Mouse (Mus musculus): ENCODE data around the gene Ssu2.

The Ssu2 gene

DNA sequence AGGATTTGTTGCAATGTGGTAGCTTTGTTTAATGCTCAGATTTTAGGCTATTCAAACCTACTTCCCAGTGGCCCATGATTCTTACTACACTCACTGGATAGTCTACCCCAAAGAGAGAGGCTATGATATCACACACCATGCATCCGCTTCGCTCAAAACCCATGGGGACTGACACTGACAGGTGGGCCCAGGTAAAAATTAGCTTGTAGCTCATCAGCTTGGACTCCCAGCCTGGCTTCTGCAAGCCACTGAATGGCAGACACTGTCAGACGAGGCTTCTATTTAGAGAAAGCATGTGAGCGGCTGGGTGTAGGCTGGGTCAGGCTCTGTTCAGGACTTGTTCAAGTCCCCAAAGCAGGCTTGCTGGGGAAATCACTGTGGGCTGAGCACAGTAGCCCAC lies 37.4 kb downstream of the Ssu2 start:
- DNase-seq (ENCODE audit: low read depth), result no peak

DNA sequence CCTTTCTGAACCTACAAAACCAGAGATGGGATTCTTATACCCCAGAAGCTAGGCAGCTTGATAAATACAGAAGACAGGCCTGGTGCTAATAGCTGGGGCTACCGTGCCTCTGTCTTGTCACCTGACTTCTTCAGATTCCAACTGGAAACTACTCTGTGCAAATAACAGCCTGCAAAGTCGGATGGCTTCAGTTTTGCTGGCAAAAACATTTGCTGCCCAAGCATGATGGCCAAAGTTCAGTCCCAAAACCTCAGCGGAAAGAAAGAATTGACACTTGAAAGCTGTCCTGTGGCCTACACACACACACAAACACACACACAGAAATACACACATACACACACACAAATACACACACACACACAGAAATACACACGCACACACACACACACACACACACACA lies 48.8 kb downstream of the Ssu2 start:
- no peak for DNase-seq (ENCODE audit: low read depth)

DNA sequence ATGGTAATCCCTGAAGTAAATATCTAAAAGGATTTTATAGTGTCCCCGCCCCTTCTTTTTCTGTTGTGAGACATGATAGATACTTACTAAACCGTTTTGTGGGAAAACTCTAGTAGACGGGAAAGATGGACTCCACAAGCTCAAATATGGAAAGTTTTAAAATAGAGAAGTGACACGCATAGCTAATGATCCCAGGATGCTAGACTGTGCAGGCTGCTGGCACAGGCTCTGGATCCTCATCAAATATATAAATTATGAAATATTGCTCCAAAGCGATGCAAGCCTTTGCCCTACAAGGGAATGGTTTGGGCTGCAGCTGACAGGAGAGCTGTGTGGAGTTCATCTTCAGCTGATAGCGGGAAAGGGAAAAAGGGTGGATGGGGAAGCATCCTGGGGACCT lies 50.2 kb downstream of the Ssu2 start:
- DNase-seq (ENCODE audit: low read depth), result no peak

- DNase-seq (ENCODE audit: low read depth), result no peak
These were observed 53.9 kb downstream of the Ssu2 start for GRCm38 (mm10) chr6:112333930-112334329.

DNA sequence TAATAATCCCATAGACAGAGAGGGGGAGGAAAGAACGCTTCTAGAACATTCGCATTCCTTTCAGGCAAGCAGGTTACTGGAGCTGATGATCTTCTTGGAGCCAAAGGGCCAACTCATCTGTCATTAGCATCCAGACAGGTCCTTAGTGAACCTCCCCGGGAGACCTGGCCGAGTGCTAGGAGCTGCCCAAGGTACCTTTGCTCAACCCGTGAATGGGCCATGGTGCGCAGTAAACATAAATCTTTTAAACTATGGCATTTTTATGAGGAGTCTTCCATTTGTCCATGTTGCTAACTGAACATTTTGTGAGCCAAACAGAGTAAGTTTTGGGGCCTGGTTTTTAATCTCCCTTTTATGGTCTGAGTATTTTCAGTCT lies 56.6 kb downstream of the Ssu2 start:
- no peak for DNase-seq (ENCODE audit: low read depth)

GRCm38 (mm10) chr6:112330520-112331222 lies 57.2 kb downstream of the Ssu2 start:
- no peak for DNase-seq (ENCODE audit: low read depth)

GRCm38 (mm10) chr6:112327793-112328192 lies 60.0 kb downstream of the Ssu2 start:
- no peak for DNase-seq (ENCODE audit: low read depth)

GRCm38 (mm10) chr6:112325213-112325612 lies 62.6 kb downstream of the Ssu2 start:
- DNase-seq (ENCODE audit: low read depth), result no peak

DNA sequence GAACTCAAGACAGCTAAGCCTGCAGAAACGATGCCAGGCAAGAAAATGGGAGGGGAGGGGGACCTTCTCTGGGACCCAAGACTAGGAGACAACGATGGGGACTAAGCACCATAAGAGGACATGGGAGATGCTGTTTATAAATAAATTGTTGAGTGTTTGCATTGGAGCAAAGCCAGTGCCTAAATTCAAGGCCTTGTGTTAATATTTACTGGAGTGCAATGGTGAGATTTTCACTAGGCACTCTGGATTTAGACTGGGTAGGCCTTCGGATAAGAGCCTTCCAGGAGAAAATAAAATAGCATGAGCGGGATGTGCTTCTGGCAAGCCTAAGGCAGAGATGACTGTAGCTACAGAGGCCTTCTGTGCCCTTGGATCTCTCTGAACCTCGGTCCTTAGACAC lies 64.9 kb downstream of the Ssu2 start:
- DNase-seq (ENCODE audit: low read depth), result no peak

- DNase-seq (ENCODE audit: low read depth), result no peak
These were observed 67.1 kb downstream of the Ssu2 start for GRCm38 (mm10) chr6:112320679-112321078.

DNA sequence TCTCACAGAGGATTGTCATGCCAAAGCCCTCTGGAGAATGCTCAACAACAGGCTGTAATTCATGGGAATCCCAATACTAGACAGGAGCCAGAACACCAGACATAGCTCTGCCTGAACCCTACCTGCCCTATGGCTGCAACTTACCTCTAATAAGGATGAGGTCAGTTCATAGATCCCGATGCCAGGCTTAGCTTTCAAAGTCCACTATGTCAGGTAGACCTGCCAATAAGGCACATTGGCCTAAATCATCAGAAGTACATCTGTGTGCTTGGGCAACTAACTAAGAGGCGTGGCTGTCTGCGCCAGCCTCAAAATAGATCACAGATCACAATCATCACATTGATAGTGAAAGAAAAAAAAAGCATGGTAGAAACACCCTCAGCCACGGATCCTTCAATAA lies 68.4 kb downstream of the Ssu2 start:
- no peak for DNase-seq (ENCODE audit: low read depth)

- DNase-seq (ENCODE audit: low read depth), result no peak
These were observed 76.4 kb downstream of the Ssu2 start for GRCm38 (mm10) chr6:112311385-112311784.

DNA sequence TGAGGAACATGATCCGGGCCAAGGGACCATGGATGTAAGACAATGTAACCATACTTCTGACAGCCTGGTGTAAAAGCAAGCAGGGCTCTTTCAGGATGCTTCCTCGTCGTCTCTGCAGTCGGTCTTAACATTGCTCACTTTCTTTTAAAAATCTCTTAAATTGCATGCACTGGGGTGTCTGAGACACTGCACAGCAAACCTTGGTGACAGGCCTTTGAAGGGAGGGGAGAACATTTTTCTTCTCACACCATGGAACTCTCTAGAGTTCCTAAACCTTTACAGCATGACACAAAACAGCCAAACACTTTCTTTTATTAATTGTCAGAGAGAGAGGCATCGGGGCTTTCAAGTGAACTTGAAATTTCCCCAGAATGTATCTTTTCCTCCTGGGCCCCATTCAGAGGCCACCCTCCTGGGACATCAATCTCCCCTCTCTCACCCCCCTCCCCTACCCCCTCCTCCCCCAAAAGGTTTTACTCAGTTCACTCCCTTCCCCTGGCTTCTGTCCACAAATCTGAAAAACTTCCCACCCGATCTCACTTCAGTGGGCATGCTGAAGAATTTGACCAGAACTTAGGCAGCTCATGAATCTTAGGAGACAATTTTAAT lies 78.4 kb downstream of the Ssu2 start:
- no peak for DNase-seq (ENCODE audit: low read depth)

Measured in induced T-regulatory cell, adult 2 months (primary cell).